Mouse (Mus musculus) left cerebral cortex, postnatal 14 days (tissue): ENCODE measurements around the gene 9130019O22Rik. TPM values are rescaled to one million over a fixed set of nuclear protein-coding genes. Genes with fewer than 3 reads are reported as not detected.
A peak's percentile ranks its signal among the peaks of the same experiment; 100 is the strongest.
"Not testable (repeated sequence)": the region's sequence is repeated elsewhere in the genome, so short reads cannot be mapped to it uniquely, and the experiment has no call there.

ENCODE experiments used
- DNase-seq, 2 experiments: peaks; one replicate each; pipeline ENCODE4 v3.0.0; 2021 to 2022; ENCODE audit warnings: low spot score in 2 of 2, mixed read lengths in 1 of 2
- intact Hi-C: fragments of 180-260 bp; cut with DNase I; formaldehyde crosslinking; loops from one replicate; pipeline ENCODE4 v1.15.1; 2025
- long read RNA-seq, 2 experiments: library from polyadenylated mRNA; stranded (forward); transcript quantifications; one replicate each; pipeline ENCODE4 v2.0.0; 2021
- total RNA-seq, 2 experiments: library from RNA; stranded (reverse); gene quantifications; 2 replicates each; pipeline ENCODE4 v1.2.3; 2021

The 9130019O22Rik gene
- total RNA-seq: 1 to 10 TPM; 2.7 to 2.8 TPM
- long read RNA-seq, experiment 1, partial matches to known transcripts: 0 of 1 reads
- long read RNA-seq, experiment 1, other reads (novel, unspliced or antisense): 0 of 1 reads
- long read RNA-seq, experiment 2: 0 reads

GRCm38 (mm10) chr7:127386641-127387392 is at the start of gene 9130019O22Rik:
Gene 9130019O22Rik, minus strand, starts transcription at chr7:127387166.
- peak; percentile 94 for DNase-seq
- intact Hi-C loops: no loop called here

GRCm38 (mm10) chr7:127435206-127435605 is 48.2 kb upstream of the 9130019O22Rik start:
- no peak for DNase-seq
- intact Hi-C loops: no loop called here

- intact Hi-C loops: no loop called here
- DNase-seq: no peak
Measured at GRCm38 (mm10) chr7:127426354-127426753, 39.4 kb upstream of the 9130019O22Rik start.

DNA sequence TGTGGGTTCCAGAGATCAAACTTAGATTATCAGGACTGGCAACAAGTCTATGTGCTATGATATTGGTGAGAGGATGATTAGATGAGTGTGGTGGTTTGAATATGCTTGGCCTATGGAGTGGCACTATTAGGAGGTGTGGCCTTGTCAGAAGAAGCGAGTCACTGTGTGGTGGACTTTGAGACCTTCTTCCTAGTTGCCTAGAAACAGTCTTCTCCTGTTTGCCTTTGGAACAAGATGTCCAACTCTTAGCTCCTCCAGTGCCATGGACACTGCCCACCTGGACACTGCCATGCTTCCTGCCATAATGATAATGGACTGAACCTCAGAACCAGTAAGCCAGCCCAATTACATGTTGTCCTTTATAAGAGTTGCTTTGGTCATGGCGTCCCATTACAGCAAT is 38.9 kb upstream of the 9130019O22Rik start:
- intact Hi-C loops: no loop called here

GRCm38 (mm10) chr7:127425291-127425690 is 38.3 kb upstream of the 9130019O22Rik start:
- DNase-seq: no peak
- intact Hi-C loops: no loop called here

More for the DNA sequence above, 38.9 kb upstream of the 9130019O22Rik start:
- no peak for DNase-seq

DNA sequence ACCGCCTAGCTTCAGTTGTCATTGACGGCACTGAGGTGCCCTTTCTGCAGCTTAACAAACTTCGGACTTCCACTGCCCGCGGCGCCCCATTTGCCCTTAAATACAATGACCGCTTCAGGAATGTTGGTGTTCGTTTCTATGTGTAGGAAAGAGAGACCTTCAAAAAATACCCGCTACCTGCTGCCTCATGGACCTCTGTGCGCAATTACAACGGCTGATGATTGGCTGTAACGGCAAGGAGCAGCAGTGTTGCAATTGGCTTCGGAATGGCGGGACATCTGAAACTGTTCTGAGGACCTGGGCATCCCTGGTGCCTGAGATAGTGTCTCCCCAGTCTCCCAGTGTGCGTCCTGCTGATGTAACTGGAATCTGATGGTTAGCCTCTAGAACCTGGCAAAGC is 35.3 kb upstream of the 9130019O22Rik start:
- DNase-seq: peak; percentile 42 to 57
- intact Hi-C loops: no loop called here

GRCm38 (mm10) chr7:127421388-127422191 is 34.6 kb upstream of the 9130019O22Rik start, which contains the start of gene Zfp688:
Gene Zfp688, minus strand, starts transcription at chr7:127422068.
- intact Hi-C loops: no loop called here
- DNase-seq: peak; percentile 91 to 92

- no peak for DNase-seq
- intact Hi-C loops: no loop called here
Measured at GRCm38 (mm10) chr7:127411418-127411817, 24.5 kb upstream of the 9130019O22Rik start.

- DNase-seq: peak; percentile 89 to 92
- intact Hi-C loops: not testable (repeated sequence)
Measured at GRCm38 (mm10) chr7:127406002-127406987, 19.3 kb upstream of the 9130019O22Rik start, which contains the start of gene Zfp764. Gene Zfp764, minus strand, starts transcription at chr7:127406822.

DNA sequence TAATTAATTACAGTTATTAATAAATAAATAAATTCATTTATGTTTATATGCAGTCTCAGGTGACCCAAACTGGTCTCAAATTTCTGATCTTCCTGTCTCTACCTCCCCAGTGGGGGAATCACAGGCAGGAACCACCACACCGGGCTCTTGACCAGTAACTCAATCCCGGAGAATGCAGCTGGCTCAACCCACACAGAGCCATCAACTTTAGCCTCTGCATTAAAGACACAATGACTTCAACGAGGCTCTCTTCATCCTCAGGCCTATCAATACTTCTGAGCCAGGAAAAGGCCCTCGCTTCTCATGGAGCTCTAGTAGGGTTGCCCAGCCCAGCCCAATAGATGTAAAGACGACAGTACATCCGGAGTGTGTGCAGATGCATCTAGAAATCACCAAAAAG is 17.1 kb upstream of the 9130019O22Rik start:
- DNase-seq, intact Hi-C loops: not testable (repeated sequence)

DNA sequence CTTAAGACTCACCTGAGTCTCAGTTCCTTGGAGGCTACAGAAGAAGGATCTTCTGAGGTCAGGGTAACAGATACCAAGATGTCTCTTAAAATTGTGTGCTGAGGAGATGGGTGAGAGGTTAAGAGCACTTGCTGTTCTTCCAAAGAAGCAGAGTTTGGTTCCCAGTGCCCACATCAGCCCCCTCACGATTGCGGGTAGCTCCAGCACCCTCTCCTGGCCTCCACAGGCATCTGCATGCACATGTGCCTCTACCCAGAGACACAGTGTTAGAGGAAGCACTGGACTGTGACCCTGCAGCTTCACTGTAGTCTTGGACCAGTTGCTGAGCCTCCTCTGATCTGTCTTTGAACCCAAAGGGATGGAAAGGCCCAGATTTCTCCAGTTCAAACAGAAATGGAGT is 16.0 kb upstream of the 9130019O22Rik start:
- intact Hi-C loops: no loop called here
- no peak for DNase-seq

GRCm38 (mm10) chr7:127400355-127400754 is 13.4 kb upstream of the 9130019O22Rik start:
- intact Hi-C loops: no loop called here
- no peak for DNase-seq

- no peak for DNase-seq
- intact Hi-C loops: no loop called here
Measured at GRCm38 (mm10) chr7:127393944-127394333, 7.0 kb upstream of the 9130019O22Rik start.

GRCm38 (mm10) chr7:127393157-127393943 is 6.4 kb upstream of the 9130019O22Rik start, which contains the start of gene E430018J23Rik:
Gene E430018J23Rik, minus strand, starts transcription at chr7:127393629.
- intact Hi-C loops: no loop called here
- peak; percentile 98 for DNase-seq

DNA sequence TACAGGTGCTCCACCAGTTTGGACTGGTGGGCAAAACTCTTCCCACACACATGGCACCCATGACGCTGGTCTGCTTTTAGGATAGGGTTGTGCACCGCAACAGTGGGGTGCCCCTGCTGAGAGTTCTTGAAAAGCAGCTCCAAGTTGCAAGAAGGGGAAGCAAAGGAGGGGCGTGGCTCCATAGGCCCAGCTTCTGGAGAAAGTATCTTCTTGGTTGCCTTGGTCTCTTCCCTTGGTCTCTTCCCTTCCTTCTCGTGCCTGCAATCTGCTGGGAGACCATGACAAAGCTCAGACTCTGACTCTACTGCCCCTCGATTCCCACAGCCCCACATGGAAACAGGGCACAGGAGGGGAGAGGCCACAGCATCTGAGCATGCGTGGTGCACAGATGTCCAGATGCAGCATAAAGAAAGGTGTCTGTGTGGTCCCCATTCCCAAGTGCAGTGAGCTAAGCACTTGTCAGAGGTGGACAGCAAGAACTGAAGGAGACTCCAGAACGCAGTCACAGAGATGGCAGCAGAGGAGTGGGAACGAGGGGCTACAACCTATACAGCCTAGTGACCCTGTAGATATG is 5.4 kb upstream of the 9130019O22Rik start:
- intact Hi-C loops: no loop called here
- no peak for DNase-seq

DNA sequence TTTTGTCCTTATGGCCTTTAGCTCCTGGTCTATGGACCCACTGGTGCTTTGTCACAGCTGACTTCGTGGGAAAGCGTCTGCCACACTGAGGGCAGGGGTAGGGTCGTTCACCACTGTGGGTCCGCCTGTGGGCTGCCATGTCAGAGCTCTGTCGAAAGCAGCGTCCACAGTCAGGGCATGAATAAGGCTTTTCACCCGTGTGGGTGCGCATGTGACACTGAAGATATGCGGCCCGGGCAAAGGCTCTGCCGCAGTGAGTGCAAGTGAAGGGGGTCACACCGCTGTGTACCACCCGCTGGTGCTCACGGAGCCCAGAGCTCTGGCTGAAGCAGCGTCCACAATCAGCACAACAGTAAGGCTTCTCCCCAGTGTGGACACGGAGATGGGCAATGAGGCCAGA is 4.6 kb upstream of the 9130019O22Rik start:
- intact Hi-C loops: no loop called here
- DNase-seq: no peak

DNA sequence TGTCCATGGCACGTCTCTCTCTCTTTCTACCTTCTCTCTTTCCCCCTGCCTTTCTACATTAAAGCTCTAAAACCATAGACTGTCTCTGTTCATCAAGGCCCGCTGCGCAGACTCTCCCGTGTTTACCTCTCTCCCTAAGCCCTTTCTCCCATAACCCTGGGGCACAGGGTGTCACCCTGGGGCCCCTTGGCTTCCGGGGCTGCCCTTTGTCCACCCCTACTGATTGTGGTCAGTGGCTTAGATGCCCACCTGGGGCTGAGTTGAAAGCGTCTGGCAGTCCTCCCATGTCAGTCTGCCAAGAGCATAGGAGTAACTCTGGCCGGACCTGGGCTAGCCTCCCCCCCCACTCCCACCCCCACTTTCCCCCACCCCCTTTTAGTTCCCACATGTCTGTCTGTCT is 3.3 kb upstream of the 9130019O22Rik start:
- intact Hi-C loops: no loop called here
- DNase-seq: no peak

DNA sequence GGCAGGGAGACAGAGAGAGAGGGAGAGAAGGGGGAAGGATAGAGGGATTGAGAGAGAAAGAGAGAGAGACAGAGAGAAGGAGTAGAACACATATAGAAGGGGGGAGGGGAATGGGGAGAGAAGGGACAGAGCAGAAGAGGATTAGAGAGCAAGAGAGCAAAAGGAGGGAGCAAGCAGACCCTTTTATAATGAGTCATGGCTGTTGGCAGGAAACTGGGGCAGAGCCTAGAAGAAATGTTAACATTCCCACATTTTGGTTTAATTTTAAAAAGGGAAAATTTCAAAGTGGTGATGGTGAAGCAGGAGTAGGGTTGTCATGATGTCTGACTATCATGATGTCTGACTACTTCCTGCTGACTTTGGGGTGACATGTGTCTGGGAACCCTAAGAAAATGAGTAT is 1.2 kb upstream of the 9130019O22Rik start:
- intact Hi-C loops, DNase-seq: not testable (repeated sequence)
